Mouse (Mus musculus) intestine, embryonic 14.5 days (tissue): Measurements from ENCODE around the gene Rnf215. TPM values are rescaled to one million over a fixed set of nuclear protein-coding genes. Genes with fewer than 3 reads are reported as not detected.
A peak's percentile ranks its signal among the peaks of the same experiment; 100 is the strongest.
"Not testable (repeated sequence)": the region's sequence is repeated elsewhere in the genome, so short reads cannot be mapped to it uniquely, and the experiment has no call there.

Experiments used
- ATAC-seq: fragments of 200-750 bp; cut with Nextera tagmentation; replicated peaks from 2 replicates; pipeline ENCODE4 v1.8.0; 2017; ENCODE audit warnings: low read depth, moderate number of reproducible peaks, moderate TSS enrichment, moderate library complexity; ENCODE audit not compliant: low FRiP score, low TSS enrichment
- DNase-seq: peaks from one replicate; pipeline ENCODE4 v3.0.0-alpha.2; 2018; ENCODE audit warnings: low spot score
- H3K27ac ChIP-seq: fragments of 300-500 bp; sonication (generic); 2 replicates; pipeline ENCODE4 v1.5.1; 2014; ENCODE audit warnings: low read depth, mild to moderate bottlenecking, control low read depth
- H3K27me3 ChIP-seq: fragments of 300-500 bp; sonication (generic); replicated peaks from 2 replicates; pipeline ENCODE4 v1.6.1; 2014; ENCODE audit warnings: low read length, control low read depth; ENCODE audit not compliant: control insufficient read depth, insufficient read depth
- H3K36me3 ChIP-seq: fragments of 300-500 bp; sonication (generic); 2 replicates; pipeline ENCODE4 v1.6.1; 2014; ENCODE audit warnings: low read length, control low read depth; ENCODE audit not compliant: control insufficient read depth, insufficient read depth
- H3K4me1 ChIP-seq: fragments of 300-500 bp; sonication (generic); replicated peaks from 2 replicates; pipeline ENCODE4 v1.6.1; 2014; ENCODE audit warnings: low read length, control low read depth, mixed read lengths; ENCODE audit not compliant: control insufficient read depth, insufficient read depth
- H3K4me2 ChIP-seq: fragments of 300-500 bp; sonication (generic); 2 replicates; pipeline ENCODE4 v1.6.1; 2014; ENCODE audit warnings: low read length
- H3K4me3 ChIP-seq: fragments of 300-500 bp; sonication (generic); 2 replicates; pipeline ENCODE4 v1.5.1; 2014; ENCODE audit warnings: low read depth, low read length, control low read depth, mixed read lengths
- H3K9ac ChIP-seq: fragments of 300-500 bp; sonication (generic); 2 replicates; pipeline ENCODE4 v1.6.1; 2014; ENCODE audit warnings: mild to moderate bottlenecking, low read length
- H3K9me3 ChIP-seq: fragments of 300-500 bp; sonication (generic); 2 replicates; pipeline ENCODE4 v1.6.1; 2016; ENCODE audit warnings: low read length, control low read depth; ENCODE audit not compliant: control insufficient read depth
- WGBS: fragments of 180-500 bp; shearing (Covaris S2); extraction: QIAGEN DNeasy Blood & Tissue Kit; methylation state at CpG from one replicate; pipeline ENCODE4 v1.1.7; 2014; 5-methylcytosine and 5-hydroxymethylcytosine counted together
- microRNA-seq: library from miRNA; unstranded; fragments of <30 nt; microRNA quantifications from one replicate; pipeline ENCODE4, GENCODE M21; 2016
- polyA plus RNA-seq: library from polyadenylated mRNA; unstranded; fragments of >200 nt; fragmentation: Nextera tagmentation; extraction: Ambion mirVana; gene quantifications from 2 replicates; pipeline ENCODE4 v1.2.1, GENCODE M21; 2014

Gene Rnf215
- polyA plus RNA-seq, 1 experiment from 2014 or later = 24.9 TPM

- H3K27ac ChIP-seq, ATAC-seq, DNase-seq, H3K4me2 ChIP-seq, H3K27me3 ChIP-seq, H3K4me1 ChIP-seq, H3K4me3 ChIP-seq, H3K9me3 ChIP-seq, H3K9ac ChIP-seq: not testable (repeated sequence)
- H3K36me3 ChIP-seq = peaks cover 25% of the 10 kb centered on the region
- WGBS = 88% methylated on average over 6 of the region's 6 CpGs
Measured at GRCm38 (mm10) chr11:4185480-4185879, 50.5 kb downstream of the Rnf215 start.

DNA sequence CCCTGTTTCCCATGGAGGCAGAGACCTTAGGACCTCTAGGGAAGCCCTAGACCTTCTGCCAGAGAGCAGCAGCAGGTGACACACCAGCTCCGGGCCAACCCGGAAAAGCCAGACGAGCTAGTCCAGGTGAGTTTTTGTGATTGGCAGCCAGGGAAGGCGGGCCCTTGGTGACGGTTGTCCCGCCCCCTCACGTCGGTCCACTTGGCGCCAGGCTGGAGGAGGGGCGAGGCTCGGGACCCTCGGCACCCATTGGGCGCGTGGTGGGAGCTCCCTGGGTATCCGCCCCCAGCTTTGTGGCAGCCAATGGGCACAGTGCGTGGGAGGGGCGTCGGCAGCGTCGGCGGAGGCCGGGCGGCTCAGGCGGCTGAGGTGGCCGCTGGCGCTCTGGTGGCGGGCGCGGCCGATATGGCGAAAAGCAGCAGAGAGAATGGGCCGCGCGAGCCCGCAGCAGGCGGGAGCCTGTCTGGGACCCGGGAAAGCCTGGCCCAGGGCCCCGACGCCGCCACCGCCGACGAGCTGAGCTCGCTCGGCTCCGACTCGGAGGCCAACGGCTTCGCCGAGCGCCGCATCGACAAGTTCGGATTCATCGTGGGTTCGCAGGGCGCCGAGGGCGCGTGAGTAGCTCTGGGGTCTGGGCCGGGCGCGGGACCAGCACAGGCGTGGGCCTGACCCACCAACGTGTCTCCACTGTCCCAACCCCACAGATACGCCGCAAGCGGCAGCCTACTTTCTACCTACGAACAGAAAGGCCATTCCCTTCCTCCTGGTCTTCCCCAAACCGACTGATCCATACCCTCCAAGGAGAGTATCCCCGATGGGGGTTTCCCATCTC lies 51.7 kb downstream of the Rnf215 start, which contains the start of gene Tbc1d10a:
Gene Tbc1d10a, plus strand, starts transcription at position 304 of the 832 bp plus-strand sequence.
- Histone ChIP-seq H3K9me3 (no peaks in the 10 kb centered on the region), H3K27me3 (no peaks in the 10 kb centered on the region), H3K9ac (peak within 1 kb of the TSS; percentile 83), H3K4me3 (peak within 1 kb of the TSS; percentile 81), H3K36me3 (peaks cover 17% of the 10 kb centered on the region), H3K27ac (no peak within 1 kb of the TSS), H3K4me2 (peak within 1 kb of the TSS; percentile 77), H3K4me1 (peaks cover 10% of the 10 kb centered on the region)
- WGBS = under 1% methylated on average over 65 of the region's 71 CpGs
- DNase-seq (peak; percentile 93), ATAC-seq (peak; percentile 98)

DNA sequence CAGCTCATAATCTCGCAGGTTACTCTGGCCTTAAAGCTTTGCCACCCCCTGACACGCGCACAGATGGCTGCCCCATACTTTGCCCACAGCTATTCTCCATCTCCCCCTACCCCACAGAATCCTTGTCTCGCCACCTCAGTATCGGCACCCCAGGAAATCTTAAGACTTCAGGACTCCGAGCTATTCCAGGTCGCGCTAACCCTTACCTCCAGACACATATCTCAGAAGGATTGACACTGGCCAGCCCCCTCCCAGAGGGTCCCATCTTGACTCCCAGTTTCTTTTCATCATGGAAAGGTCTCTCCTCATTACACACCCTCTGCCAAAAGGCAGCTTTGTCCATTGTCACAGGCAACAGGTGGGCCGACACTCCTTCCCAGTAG lies 52.3 kb downstream of the Rnf215 start:
- no peak; the same call in 1 of the 2 replicates for ATAC-seq
- WGBS = 17% methylated on average over 9 of the region's 9 CpGs
- Histone ChIP-seq H3K9me3 (no peaks in the 10 kb centered on the region), H3K27me3 (no peaks in the 10 kb centered on the region), H3K27ac (no peak overlapping the region), H3K9ac (peak overlapping the region; percentile 83), H3K4me2 (peak overlapping the region; percentile 77), H3K4me1 (peaks cover 10% of the 10 kb centered on the region), H3K36me3 (peaks cover 11% of the 10 kb centered on the region; the same call in 1 of the 2 replicates), H3K4me3 (peak overlapping the region; percentile 81)
- DNase-seq = peak; percentile 54

DNA sequence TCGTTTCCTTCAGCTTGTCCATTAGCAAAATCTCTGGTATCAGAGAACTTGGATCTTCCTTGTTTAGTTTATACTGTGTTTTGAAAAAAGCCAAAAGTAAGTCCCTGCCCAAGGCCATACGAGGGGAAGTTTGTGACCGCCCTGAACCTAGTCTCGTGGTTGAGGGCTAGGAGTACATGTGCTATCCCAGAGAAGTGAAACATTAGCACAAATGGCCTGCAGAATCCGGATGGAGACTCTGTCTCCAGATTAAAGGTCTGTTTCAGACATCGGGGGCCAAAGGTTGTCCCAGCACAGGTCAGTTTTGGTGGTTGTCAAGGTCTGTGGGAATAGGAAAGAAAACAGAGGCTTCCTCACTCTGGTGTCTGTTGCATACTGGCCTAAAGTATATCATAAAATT lies 54.2 kb downstream of the Rnf215 start:
- Histone ChIP-seq H3K27me3 (no peaks in the 10 kb centered on the region), H3K36me3 (0 out of 2 replicates have a peak, but pooled peaks cover 4% of the 10 kb centered on the region), H3K4me3 (no peak overlapping the region), H3K27ac (no peak overlapping the region), H3K9ac (no peak overlapping the region), H3K4me2 (no peak overlapping the region), H3K9me3 (no peaks in the 10 kb centered on the region), H3K4me1 (peaks cover 10% of the 10 kb centered on the region)
- 82% methylated on average over 6 of the region's 6 CpGs for WGBS
- ATAC-seq = no peak
- no peak for DNase-seq

DNA sequence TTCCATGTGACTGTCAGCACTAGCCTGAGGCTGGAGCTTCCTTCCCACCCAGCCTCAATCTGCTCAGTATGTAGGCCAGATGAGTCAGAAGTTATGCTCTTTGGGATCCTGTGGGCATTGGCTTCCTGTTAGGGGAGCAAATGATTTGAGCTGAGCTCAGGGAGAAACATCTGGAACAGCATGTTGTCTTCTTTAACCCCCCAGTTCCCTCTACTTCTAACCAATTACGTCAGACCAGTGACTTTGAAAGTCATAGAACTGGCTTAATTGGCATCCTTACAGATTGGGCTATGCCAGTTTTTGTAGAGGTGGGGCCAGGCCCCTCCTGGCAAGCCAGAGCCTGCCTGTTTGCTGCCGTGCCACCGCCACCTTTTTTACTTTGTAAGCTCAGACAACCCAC lies 55.7 kb downstream of the Rnf215 start:
- no peak overlapping the region for H3K9ac ChIP-seq
- WGBS = 87% methylated on average over 3 of the region's 3 CpGs

More for the DNA sequence above, 55.7 kb downstream of the Rnf215 start:
- H3K9me3 ChIP-seq = no peaks in the 10 kb centered on the region
- H3K27ac ChIP-seq = no peak overlapping the region
- H3K4me2 ChIP-seq = no peak overlapping the region
- DNase-seq = no peak
- ATAC-seq = no peak
- H3K4me3 ChIP-seq = no peak overlapping the region
- peaks cover 10% of the 10 kb centered on the region for H3K4me1 ChIP-seq
- H3K36me3 ChIP-seq = 0 out of 2 replicates have a peak, but pooled peaks cover 4% of the 10 kb centered on the region
- no peaks in the 10 kb centered on the region for H3K27me3 ChIP-seq

Small RNA genes lying within 50 kb of the gene (microRNA-seq; reads per million reads assigned to microRNA genes)
- 2.6 reads per million, percentile 27 among the genes with 10 or more reads in this experiment for gene Mir3060

Other genes starting within 250 kb of the Rnf215 start
- gene 4921536K21Rik, start 240.1 kb upstream of the Rnf215 start, polyA plus RNA-seq = 0.07 and 0.11 TPM in 2 replicates
- gene Dusp18, start 240.0 kb upstream of the Rnf215 start, polyA plus RNA-seq = 8.3 and 8.7 TPM in 2 replicates
- gene Slc35e4, start 220.5 kb upstream of the Rnf215 start, polyA plus RNA-seq = 2.3 and 2.5 TPM in 2 replicates
- 37.9 and 39.0 TPM in 2 replicates for gene Tcn2, start 203.0 kb upstream of the Rnf215 start, polyA plus RNA-seq
- gene Pes1, start 171.2 kb upstream of the Rnf215 start, polyA plus RNA-seq = 75.4 and 79.3 TPM in 2 replicates
- gene 4930556J24Rik, start 158.4 kb upstream of the Rnf215 start, polyA plus RNA-seq = 0.15 TPM in 1 of 2 replicates, not detected in the other
- 14.7 and 17.4 TPM in 2 replicates for gene Gal3st1, start 151.6 kb upstream of the Rnf215 start, polyA plus RNA-seq
- gene Sec14l4, start 103.7 kb upstream of the Rnf215 start, polyA plus RNA-seq = 0.05 and 0.38 TPM in 2 replicates
- gene Sec14l3, start 70.4 kb upstream of the Rnf215 start, polyA plus RNA-seq = not detected in 2 replicates
- gene Mtfp1, start 39.8 kb upstream of the Rnf215 start, polyA plus RNA-seq = 22.5 and 25.2 TPM in 2 replicates
- 0.84 and 1.1 TPM in 2 replicates for gene Sec14l2, start 11.8 kb upstream of the Rnf215 start, polyA plus RNA-seq
- gene Ccdc157, start 25.1 kb downstream of the Rnf215 start, polyA plus RNA-seq = 3.0 and 4.7 TPM in 2 replicates
- gene Sf3a1, start 25.1 kb downstream of the Rnf215 start, polyA plus RNA-seq = 59.5 and 61.3 TPM in 2 replicates
- gene Tbc1d10a, start 51.6 kb downstream of the Rnf215 start, polyA plus RNA-seq = 18.1 and 20.1 TPM in 2 replicates
- 1.3 and 2.0 TPM in 2 replicates for gene Castor1, start 83.0 kb downstream of the Rnf215 start, polyA plus RNA-seq
- not detected in 2 replicates for gene Osm, start 101.2 kb downstream of the Rnf215 start, polyA plus RNA-seq
- 0.05 and 0.11 TPM in 2 replicates for gene Lif, start 122.4 kb downstream of the Rnf215 start, polyA plus RNA-seq